Mouse (Mus musculus) neural tube, embryonic 12.5 days (tissue): ENCODE data around the gene 4930544D05Rik. TPM values are rescaled to one million over a fixed set of nuclear protein-coding genes. Genes with fewer than 3 reads are reported as not detected.

ENCODE experiments used
- ATAC-seq: fragments of 200-750 bp; cut with Nextera tagmentation; 2 replicates; pipeline ENCODE4 v1.8.0; 2017; ENCODE audit warnings: low read depth, mild to moderate bottlenecking, moderate TSS enrichment, moderate library complexity; ENCODE audit not compliant: low FRiP score
- H3K27ac ChIP-seq: fragments of 300-500 bp; sonication (generic); 2 replicates; pipeline ENCODE4 v1.5.1; 2016
- H3K27me3 ChIP-seq: fragments of 300-500 bp; sonication (generic); replicated peaks from 2 replicates; pipeline ENCODE4 v1.6.1; 2016; ENCODE audit warnings: mild to moderate bottlenecking
- H3K36me3 ChIP-seq: fragments of 300-500 bp; sonication (generic); 2 replicates; pipeline ENCODE4 v1.6.1; 2016; ENCODE audit warnings: mild to moderate bottlenecking
- H3K4me1 ChIP-seq: fragments of 300-500 bp; sonication (generic); 2 replicates; pipeline ENCODE4 v1.6.1; 2016
- H3K4me2 ChIP-seq: fragments of 300-500 bp; sonication (generic); replicated peaks from 2 replicates; pipeline ENCODE4 v1.6.1; 2016; ENCODE audit warnings: mild to moderate bottlenecking
- H3K4me3 ChIP-seq: fragments of 300-500 bp; sonication (generic); 2 replicates; pipeline ENCODE4 v1.5.1; 2016
- H3K9ac ChIP-seq: fragments of 300-500 bp; sonication (generic); 2 replicates; pipeline ENCODE4 v1.6.1; 2016; ENCODE audit warnings: mild to moderate bottlenecking
- H3K9me3 ChIP-seq: fragments of 300-500 bp; sonication (generic); 2 replicates; pipeline ENCODE4 v1.6.1; 2016; ENCODE audit warnings: mild to moderate bottlenecking
- WGBS: fragments of 180-500 bp; shearing (Covaris S2); methylation state at CpG from one replicate; pipeline ENCODE4 v1.1.7; 2016; 5-methylcytosine and 5-hydroxymethylcytosine counted together
- polyA plus RNA-seq: library from polyadenylated mRNA; unstranded; fragments of >200 nt; fragmentation: Nextera tagmentation; extraction: Ambion mirVana; gene quantifications from 2 replicates; pipeline ENCODE4 v1.2.1, GENCODE M21; 2016

The 4930544D05Rik gene
- polyA plus RNA-seq, 1 experiment from 2014 or later: not detected

DNA sequence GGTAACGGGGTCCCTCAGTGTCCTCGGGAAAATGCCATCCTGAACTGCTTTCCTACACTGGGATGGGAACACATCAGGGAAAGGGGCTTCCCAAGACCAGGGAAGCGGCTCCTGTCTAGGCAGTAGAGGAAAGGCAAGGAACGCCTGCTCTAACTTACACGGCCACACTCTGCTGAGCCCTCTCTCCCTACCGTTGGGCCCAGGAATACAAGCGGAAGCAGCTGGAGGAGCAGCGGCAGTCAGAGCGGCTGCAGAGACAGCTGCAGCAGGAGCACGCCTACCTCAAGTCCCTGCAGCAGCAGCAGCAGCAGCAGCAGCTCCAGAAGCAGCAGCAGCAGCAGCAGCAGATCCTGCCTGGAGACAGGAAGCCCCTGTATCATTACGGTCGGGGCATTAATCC is 8.9 kb upstream of the 4930544D05Rik start:
- Histone ChIP-seq H3K27me3 (no peaks in the 10 kb centered on the region), H3K9me3 (no peaks in the 10 kb centered on the region), H3K4me2 (no peak overlapping the region), H3K4me1 (0 out of 2 replicates have a peak, but pooled peaks cover 2% of the 10 kb centered on the region), H3K36me3 (peaks cover 86% of the 10 kb centered on the region), H3K4me3 (no peak overlapping the region), H3K27ac (no peak overlapping the region), H3K9ac (no peak overlapping the region)
- no peak for ATAC-seq
- WGBS: 80% methylated on average over 12 of the region's 12 CpGs

DNA sequence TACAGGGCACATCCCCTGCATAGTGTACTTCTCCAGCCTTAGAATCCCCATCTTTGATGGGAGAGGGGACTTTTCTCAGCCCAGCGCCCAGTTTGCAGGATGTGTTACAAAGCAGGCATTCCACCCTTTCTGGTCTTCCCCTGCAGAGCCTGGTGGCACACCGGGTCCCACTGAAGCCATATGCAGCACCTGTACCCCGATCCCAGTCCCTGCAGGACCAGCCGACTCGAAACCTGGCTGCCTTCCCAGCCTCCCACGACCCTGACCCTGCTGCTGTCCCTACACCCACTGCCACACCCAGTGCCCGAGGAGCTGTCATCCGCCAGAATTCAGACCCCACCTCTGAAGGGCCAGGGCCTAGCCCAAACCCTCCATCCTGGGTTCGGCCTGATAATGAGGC is 8.0 kb upstream of the 4930544D05Rik start:
- no peak overlapping the region for H3K27ac ChIP-seq
- WGBS: 93% methylated on average over 9 of the region's 9 CpGs
- H3K9me3 ChIP-seq: no peaks in the 10 kb centered on the region
- H3K36me3 ChIP-seq: peaks cover 86% of the 10 kb centered on the region
- H3K4me1 ChIP-seq: 0 out of 2 replicates have a peak, but pooled peaks cover 2% of the 10 kb centered on the region
- ATAC-seq: no peak
- H3K4me3 ChIP-seq: no peak overlapping the region
- H3K27me3 ChIP-seq: no peaks in the 10 kb centered on the region
- no peak overlapping the region for H3K9ac ChIP-seq
- no peak overlapping the region for H3K4me2 ChIP-seq

DNA sequence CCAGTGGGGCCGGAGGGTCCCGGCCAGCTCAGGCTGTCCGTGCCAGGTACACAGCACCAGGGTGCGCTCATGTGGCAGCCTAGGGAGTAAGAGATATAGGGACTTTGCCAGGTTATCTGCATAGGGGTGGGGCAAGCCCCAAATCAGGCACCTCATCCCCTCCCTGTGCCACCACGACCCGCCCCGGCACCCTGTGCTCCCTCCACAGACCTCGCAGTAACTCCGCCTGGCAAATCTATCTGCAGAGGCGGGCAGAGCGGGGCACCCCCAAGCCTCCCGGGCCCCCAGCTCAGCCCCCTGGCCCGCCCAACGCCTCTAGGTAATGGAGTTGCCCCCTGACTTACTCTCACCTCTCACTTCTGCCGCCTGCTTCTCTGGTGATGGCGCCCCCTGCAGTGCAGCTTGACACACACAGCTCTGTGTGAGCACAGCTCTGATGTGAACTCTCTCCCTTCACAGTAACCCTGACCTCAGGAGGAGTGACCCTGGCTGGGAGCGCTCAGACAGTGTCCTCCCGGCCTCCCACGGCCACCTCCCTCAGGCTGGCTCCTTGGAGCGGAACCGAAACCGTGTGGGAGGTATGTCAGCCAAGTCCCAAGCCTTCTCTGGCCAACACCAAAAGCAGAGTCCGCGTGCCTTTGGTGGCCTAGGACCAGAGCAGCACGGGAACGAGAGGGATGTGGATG is 7.1 kb upstream of the 4930544D05Rik start:
- no peak for ATAC-seq
- Histone ChIP-seq H3K27ac (no peak overlapping the region), H3K4me1 (0 out of 2 replicates have a peak, but pooled peaks cover 2% of the 10 kb centered on the region), H3K9ac (no peak overlapping the region), H3K27me3 (no peaks in the 10 kb centered on the region), H3K4me2 (no peak overlapping the region), H3K36me3 (peaks cover 95% of the 10 kb centered on the region), H3K9me3 (no peaks in the 10 kb centered on the region), H3K4me3 (no peak overlapping the region)
- WGBS: 91% methylated on average over 26 of the region's 26 CpGs

DNA sequence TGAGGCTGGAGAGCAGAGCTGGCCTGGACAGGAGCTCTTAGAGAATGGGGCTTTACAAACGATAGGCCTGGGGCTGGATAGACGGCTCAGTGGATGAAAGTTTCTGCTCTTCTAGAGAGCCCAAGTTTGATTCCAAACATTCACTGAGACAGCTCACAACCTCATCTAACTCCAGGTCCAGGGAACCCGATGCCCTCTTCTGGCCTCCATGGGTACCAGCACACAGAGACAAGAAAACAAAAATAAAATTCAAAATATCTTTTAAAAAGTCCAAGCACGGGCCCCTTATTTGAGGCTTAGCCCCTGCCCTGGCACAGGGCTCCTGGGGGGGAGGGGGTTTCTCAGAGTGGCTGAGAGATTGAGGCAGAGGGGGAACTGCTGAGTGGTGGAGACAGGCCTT is 4.9 kb upstream of the 4930544D05Rik start:
- Histone ChIP-seq H3K9me3 (no peaks in the 10 kb centered on the region), H3K4me3 (no peak overlapping the region), H3K27me3 (peaks cover 7% of the 10 kb centered on the region; the same call in 1 of the 2 replicates), H3K4me2 (no peak overlapping the region), H3K36me3 (peaks cover 75% of the 10 kb centered on the region), H3K4me1 (peaks cover 8% of the 10 kb centered on the region), H3K9ac (no peak overlapping the region), H3K27ac (no peak overlapping the region)
- 86% methylated on average over 4 of the region's 4 CpGs for WGBS
- no peak for ATAC-seq

DNA sequence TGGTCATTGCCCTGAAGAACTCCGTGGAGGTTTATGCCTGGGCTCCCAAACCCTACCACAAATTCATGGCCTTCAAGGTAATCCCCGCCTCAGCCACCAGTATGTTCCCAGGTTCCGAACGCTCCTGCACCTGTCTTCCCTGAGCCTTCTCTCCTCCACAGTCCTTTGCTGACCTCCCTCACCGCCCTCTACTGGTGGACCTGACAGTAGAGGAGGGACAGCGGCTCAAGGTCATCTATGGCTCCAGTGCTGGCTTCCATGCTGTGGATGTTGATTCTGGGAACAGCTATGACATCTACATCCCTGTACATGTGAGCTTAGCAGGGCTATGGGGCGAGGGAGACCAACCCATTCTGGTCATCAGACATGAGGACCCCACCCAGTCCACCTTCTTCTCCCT is 3.1 kb upstream of the 4930544D05Rik start:
- no peak overlapping the region for H3K27ac ChIP-seq
- peaks cover 57% of the 10 kb centered on the region for H3K36me3 ChIP-seq
- ATAC-seq: no peak
- H3K4me3 ChIP-seq: no peak overlapping the region
- whole genome bisulfite sequencing: 82% methylated on average over 7 of the region's 7 CpGs
- no peak overlapping the region for H3K9ac ChIP-seq
- peaks cover 13% of the 10 kb centered on the region; the same call in 1 of the 2 replicates for H3K27me3 ChIP-seq
- H3K4me1 ChIP-seq: peaks cover 7% of the 10 kb centered on the region
- no peak overlapping the region for H3K4me2 ChIP-seq
- no peaks in the 10 kb centered on the region for H3K9me3 ChIP-seq

GRCm38 (mm10) chr11:70615074-70615473 is 574 bp upstream of the 4930544D05Rik start:
- Histone ChIP-seq H3K36me3 (peaks cover 32% of the 10 kb centered on the region), H3K27me3 (peaks cover 13% of the 10 kb centered on the region; the same call in 1 of the 2 replicates), H3K4me2 (peak overlapping the region; percentile 58), H3K9ac (0 out of 2 replicates have a peak overlapping the region, but pooled peaks have one; percentile 29), H3K9me3 (no peaks in the 10 kb centered on the region), H3K4me3 (peak overlapping the region; percentile 8; the same call in 1 of the 2 replicates), H3K4me1 (peaks cover 7% of the 10 kb centered on the region), H3K27ac (no peak overlapping the region)
- 3% methylated on average over 17 of the region's 17 CpGs for WGBS
- ATAC-seq: peak; percentile 50; the same call in 1 of the 2 replicates

DNA sequence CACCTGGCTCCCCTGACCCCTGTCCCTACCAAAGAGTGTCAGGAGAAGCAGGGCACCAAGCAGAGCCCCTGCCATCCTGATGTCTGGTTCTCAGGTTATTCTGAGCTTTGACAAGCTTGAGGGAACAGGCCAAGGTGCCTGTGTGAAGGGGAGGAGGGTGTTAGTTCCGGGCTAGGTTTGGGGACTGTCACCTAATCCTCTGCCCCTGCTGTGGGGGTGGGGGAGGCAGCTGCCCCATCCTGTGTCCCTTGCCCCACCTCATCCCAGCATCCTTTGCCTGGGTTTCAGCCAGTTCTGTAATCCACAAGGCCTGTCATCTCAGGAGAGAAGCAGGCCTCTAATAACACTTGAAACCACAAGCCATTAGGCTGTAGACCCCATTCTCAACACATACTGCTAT is 3.5 kb downstream of the 4930544D05Rik start, which contains the start of gene Chrne:
TSS of gene Chrne (minus strand) at position 116 of the 400 bp plus-strand sequence.
- Histone ChIP-seq H3K4me1 (peaks cover 7% of the 10 kb centered on the region), H3K27ac (no peak within 1 kb of the TSS), H3K9me3 (no peaks in the 10 kb centered on the region), H3K4me2 (no peak within 1 kb of the TSS), H3K9ac (no peak within 1 kb of the TSS), H3K36me3 (no peaks in the 10 kb centered on the region), H3K4me3 (no peak within 1 kb of the TSS), H3K27me3 (peaks cover 13% of the 10 kb centered on the region; the same call in 1 of the 2 replicates)
- no peak for ATAC-seq
- WGBS: 65% methylated on average over 1 of the region's 1 CpGs

DNA sequence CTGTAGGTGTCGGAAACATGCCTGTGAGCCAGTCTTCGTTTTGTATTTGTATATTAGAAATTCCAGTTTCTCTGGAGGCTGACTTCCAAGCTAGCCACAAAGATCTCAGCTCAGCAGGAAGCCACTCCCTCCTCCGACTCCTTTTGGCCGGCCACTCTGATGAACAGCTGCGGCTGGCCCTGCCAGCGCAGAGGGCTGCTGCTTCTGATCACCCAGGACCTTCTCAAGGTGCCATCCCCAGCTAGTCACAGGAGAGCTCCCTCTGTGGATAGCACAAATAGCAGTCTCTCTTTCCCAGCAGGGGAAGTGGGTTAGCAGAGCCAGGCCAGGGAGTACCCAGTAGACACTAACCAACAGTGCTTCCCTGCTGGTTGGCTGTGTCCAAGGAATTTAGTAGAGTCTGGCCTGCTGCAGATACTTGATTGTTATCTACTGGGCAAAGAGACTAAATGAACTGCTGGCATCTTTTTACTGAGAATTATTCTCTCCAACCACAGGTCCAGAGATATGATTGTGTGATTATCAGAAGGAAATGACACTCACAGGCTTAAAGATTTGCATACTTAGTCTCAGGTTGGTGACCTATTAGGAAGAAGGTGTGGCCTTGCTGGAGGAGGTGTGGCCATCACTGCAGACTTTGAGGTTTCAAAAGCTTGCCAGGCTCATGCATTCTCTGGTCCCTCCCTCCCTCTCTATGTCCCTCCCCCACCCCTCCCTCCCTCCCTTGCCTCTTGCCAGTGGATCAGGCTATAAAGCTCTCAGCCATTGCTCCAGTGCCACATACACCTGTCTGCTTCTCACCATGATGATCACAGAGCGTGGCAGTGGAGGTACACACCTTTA is 6.5 kb downstream of the 4930544D05Rik start:
- H3K9me3 ChIP-seq: no peaks in the 10 kb centered on the region
- WGBS: 44% methylated on average over 7 of the region's 7 CpGs
- H3K9ac ChIP-seq: no peak overlapping the region
- H3K4me2 ChIP-seq: no peak overlapping the region
- no peaks in the 10 kb centered on the region for H3K36me3 ChIP-seq
- ATAC-seq: no peak
- H3K4me1 ChIP-seq: no peaks in the 10 kb centered on the region
- no peak overlapping the region for H3K27ac ChIP-seq
- no peak overlapping the region for H3K4me3 ChIP-seq
- H3K27me3 ChIP-seq: no peaks in the 10 kb centered on the region

DNA sequence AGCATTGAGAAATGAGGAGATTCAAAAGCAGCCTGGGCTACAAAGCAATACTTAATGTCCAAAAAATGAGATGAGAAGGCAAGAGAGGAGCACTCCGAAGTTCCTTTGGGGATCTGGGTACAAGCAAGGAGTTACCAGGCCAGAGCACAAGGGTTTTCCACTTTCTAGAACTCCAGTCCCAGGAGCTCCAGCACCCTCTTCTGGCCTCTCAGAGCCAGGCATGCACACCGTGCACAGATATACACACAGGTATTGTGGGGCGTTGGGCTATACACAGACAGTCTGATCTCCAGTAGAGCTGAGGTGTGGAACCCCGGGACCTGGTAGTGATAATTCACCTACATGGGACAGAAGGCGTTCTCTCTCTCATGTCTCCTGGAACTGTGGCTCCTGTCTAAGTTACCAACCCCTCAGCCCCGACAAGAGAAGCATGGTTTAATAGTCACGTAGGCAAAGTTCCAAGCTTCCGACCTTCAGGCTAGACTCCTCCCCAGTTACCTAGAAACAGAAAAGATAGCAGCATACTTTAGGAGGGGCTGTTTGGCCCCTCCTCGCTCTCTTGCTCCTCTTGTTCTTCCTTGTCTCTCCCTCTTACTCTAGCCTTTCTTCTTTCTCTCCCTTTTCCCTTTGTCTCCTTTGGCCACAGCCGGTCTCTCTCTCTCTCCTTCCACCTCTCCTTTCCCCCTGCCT is 7.5 kb downstream of the 4930544D05Rik start:
- ATAC-seq: no peak
- H3K4me2 ChIP-seq: no peak overlapping the region
- 84% methylated on average over 10 of the region's 10 CpGs for WGBS

GRCm38 (mm10) chr11:70625473-70625872 is 9.8 kb downstream of the 4930544D05Rik start:
- no peaks in the 10 kb centered on the region for H3K9me3 ChIP-seq
- WGBS: 48% methylated on average over 4 of the region's 4 CpGs

More for the DNA sequence above, 7.5 kb downstream of the 4930544D05Rik start:
- Histone ChIP-seq H3K36me3 (no peaks in the 10 kb centered on the region), H3K9ac (no peak overlapping the region), H3K4me3 (no peak overlapping the region), H3K4me1 (no peaks in the 10 kb centered on the region), H3K9me3 (no peaks in the 10 kb centered on the region), H3K27ac (no peak overlapping the region), H3K27me3 (no peaks in the 10 kb centered on the region)

DNA sequence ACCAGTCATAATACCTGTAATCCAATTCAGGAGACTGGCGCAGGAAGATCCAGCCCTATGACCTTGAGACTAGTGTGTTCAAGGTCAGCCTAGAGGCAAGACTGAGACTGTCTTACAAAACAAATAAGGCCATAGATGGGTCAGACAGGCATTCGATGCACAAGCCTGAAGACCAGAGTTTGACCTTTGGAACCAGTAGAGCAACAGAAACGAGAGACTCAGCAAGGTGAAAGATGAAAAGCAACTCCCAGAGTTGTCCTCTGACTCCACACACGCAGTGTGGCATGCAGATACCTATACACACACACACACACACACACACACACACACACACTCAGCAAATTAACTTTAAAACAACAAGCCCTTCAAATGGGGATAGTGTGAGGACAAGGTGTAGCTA is 11.2 kb downstream of the 4930544D05Rik start:
- no peaks in the 10 kb centered on the region for H3K4me1 ChIP-seq
- no peak overlapping the region for H3K4me3 ChIP-seq
- no peak for ATAC-seq
- no peaks in the 10 kb centered on the region for H3K27me3 ChIP-seq
- H3K4me2 ChIP-seq: no peak overlapping the region
- 79% methylated on average over 4 of the region's 4 CpGs for WGBS
- no peak overlapping the region for H3K27ac ChIP-seq
- no peak overlapping the region for H3K9ac ChIP-seq
- H3K36me3 ChIP-seq: no peaks in the 10 kb centered on the region
- H3K9me3 ChIP-seq: no peaks in the 10 kb centered on the region

More at GRCm38 (mm10) chr11:70625473-70625872, 9.8 kb downstream of the 4930544D05Rik start:
- no peaks in the 10 kb centered on the region for H3K27me3 ChIP-seq
- no peak overlapping the region for H3K4me2 ChIP-seq
- H3K27ac ChIP-seq: no peak overlapping the region
- no peak for ATAC-seq
- no peak overlapping the region for H3K9ac ChIP-seq
- no peaks in the 10 kb centered on the region for H3K4me1 ChIP-seq
- H3K36me3 ChIP-seq: no peaks in the 10 kb centered on the region
- H3K4me3 ChIP-seq: no peak overlapping the region

DNA sequence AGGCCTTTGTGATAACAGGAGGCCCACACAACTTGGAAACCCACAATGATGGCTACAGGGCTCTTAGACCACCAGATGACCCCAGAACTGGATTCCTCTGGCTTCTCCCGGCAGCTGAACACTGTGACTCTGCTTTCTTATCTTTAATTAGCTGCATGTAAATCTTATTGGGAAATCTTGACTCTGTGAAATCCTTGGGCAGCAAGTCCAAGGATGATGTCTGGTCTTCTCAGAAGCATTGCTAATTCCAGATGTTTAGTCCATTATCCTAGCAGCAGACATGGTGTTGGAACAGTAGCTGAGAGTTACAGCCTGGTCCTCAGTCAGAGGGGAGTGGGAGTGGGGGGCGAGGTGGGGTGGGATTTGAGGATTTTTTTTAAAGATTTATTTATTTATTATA is 12.8 kb downstream of the 4930544D05Rik start:
- no peak overlapping the region for H3K27ac ChIP-seq
- no peak overlapping the region for H3K9ac ChIP-seq
- no peaks in the 10 kb centered on the region for H3K27me3 ChIP-seq
- H3K9me3 ChIP-seq: no peaks in the 10 kb centered on the region
- no peaks in the 10 kb centered on the region for H3K4me1 ChIP-seq
- no peaks in the 10 kb centered on the region for H3K36me3 ChIP-seq
- no peak for ATAC-seq
- WGBS: 78% methylated on average over 2 of the region's 2 CpGs
- no peak overlapping the region for H3K4me2 ChIP-seq
- H3K4me3 ChIP-seq: no peak overlapping the region
